Mouse (Mus musculus) kidney, postnatal 4 days (tissue): ENCODE measurements around the gene Kif2c.

Experiments used
- DNase-seq, 2 experiments: peaks; one replicate each; pipeline ENCODE4 v3.0.0; 2021; ENCODE audit warnings: mixed read lengths in 2 of 2

Gene Kif2c

GRCm38 (mm10) chr4:117133817-117134600, 48.4 kb downstream of the Kif2c start, which contains the start of gene Plk3:
Gene Plk3 (minus strand): TSS chr4:117133963.
- peak; percentile 98 for DNase-seq

- DNase-seq = no peak
These were observed 49.1 kb downstream of the Kif2c start for GRCm38 (mm10) chr4:117133366-117133796.

- DNase-seq = no peak
These were observed 49.7 kb downstream of the Kif2c start for GRCm38 (mm10) chr4:117132794-117133143.

GRCm38 (mm10) chr4:117131890-117132793, 50.3 kb downstream of the Kif2c start:
- DNase-seq = no peak

- DNase-seq = no peak
These were observed 51.2 kb downstream of the Kif2c start for GRCm38 (mm10) chr4:117131198-117131597.

GRCm38 (mm10) chr4:117130790-117131189, 51.6 kb downstream of the Kif2c start:
- DNase-seq = no peak

- DNase-seq = no peak
These were observed 54.3 kb downstream of the Kif2c start for GRCm38 (mm10) chr4:117127991-117128686.

GRCm38 (mm10) chr4:117126675-117127290, 55.7 kb downstream of the Kif2c start, which contains the start of gene Tctex1d4:
Gene Tctex1d4 (plus strand): TSS chr4:117126794.
- no peak for DNase-seq

GRCm38 (mm10) chr4:117125910-117126674, 56.3 kb downstream of the Kif2c start:
- DNase-seq = peak; percentile 77 to 87

GRCm38 (mm10) chr4:117125348-117125909, 57.0 kb downstream of the Kif2c start, which contains the start of gene Btbd19:
Gene Btbd19 (minus strand): TSS chr4:117125725.
- DNase-seq = peak; percentile 85 to 89

- DNase-seq = peak; percentile 43 to 65
These were observed 57.7 kb downstream of the Kif2c start for GRCm38 (mm10) chr4:117124518-117125347.

GRCm38 (mm10) chr4:117124218-117124517, 58.3 kb downstream of the Kif2c start:
- DNase-seq = no peak

GRCm38 (mm10) chr4:117123546-117124217, 58.8 kb downstream of the Kif2c start:
- no peak for DNase-seq

- DNase-seq = no peak
These were observed 60.2 kb downstream of the Kif2c start for GRCm38 (mm10) chr4:117122209-117122608.

GRCm38 (mm10) chr4:117120445-117121414, 61.7 kb downstream of the Kif2c start:
- DNase-seq = peak; percentile 93 to 96

GRCm38 (mm10) chr4:117120052-117120444, 62.4 kb downstream of the Kif2c start:
- no peak for DNase-seq

GRCm38 (mm10) chr4:117119636-117120035, 62.8 kb downstream of the Kif2c start:
- DNase-seq = no peak

GRCm38 (mm10) chr4:117117931-117118330, 64.5 kb downstream of the Kif2c start:
- no peak for DNase-seq

- DNase-seq = no peak
These were observed 66.8 kb downstream of the Kif2c start for GRCm38 (mm10) chr4:117115592-117115991.
